Comparison of ENCODE assay signal across 17 mouse cellular contexts in genomic region chr13:99201647-99202574, GRCm38 (mm10). TPM values are rescaled to one million over a fixed set of nuclear protein-coding genes. Genes with fewer than 3 reads are reported as not detected.
DNase-seq lines count a peak whose midpoint lies in the region; ATAC-seq lines count a peak whose summit lies in the region.
"Had no signal": no experiment of that assay in that cellular context is flagged by ENCODE, and none has a peak within 500 bp of the region (broad histone marks: within the 10 kb centered on the region; RNA-seq: fewer than 3 reads in every experiment).

No protein-coding gene starts in this region.

- no peak overlapping the region for H3K4me3 ChIP-seq in heart, embryonic 12.5 days
- H3K4me3 ChIP-seq in kidney, embryonic 16.5 days (ENCODE audit: low read length): no peak overlapping the region
- H3K4me3 ChIP-seq: embryonic facial prominence, embryonic 13.5 days; forebrain, embryonic 10.5 days; liver, embryonic 12.5 days; midbrain, embryonic 13.5 days had no signal

- no peak; the same call in 1 of the 2 replicates for ATAC-seq in heart, embryonic 12.5 days (ENCODE audit: insufficient number of reproducible peaks, low FRiP score)
- peak; percentile 82 for ATAC-seq in kidney, embryonic 16.5 days (ENCODE audit: low FRiP score, low TSS enrichment)
- ATAC-seq: hindbrain, postnatal 0 days; liver, embryonic 12.5 days; midbrain, embryonic 13.5 days had no signal

- peaks cover 3% of the 10 kb centered on the region for H3K4me1 ChIP-seq in heart, embryonic 12.5 days (replicated peaks)
- peaks cover 19% of the 10 kb centered on the region for H3K4me1 ChIP-seq in kidney, embryonic 16.5 days (ENCODE audit: insufficient read depth, low read length)
- H3K4me1 ChIP-seq: liver, embryonic 12.5 days; midbrain, embryonic 13.5 days had no signal

- H3K27ac ChIP-seq in heart, embryonic 12.5 days (ENCODE audit: poor library complexity, severe bottlenecking): peak overlapping the region; percentile 21
- peak overlapping the region; percentile 78 for H3K27ac ChIP-seq in kidney, embryonic 16.5 days (ENCODE audit: low read length)
- H3K27ac ChIP-seq: embryonic facial prominence, embryonic 13.5 days; forebrain, embryonic 10.5 days; hindbrain, postnatal 0 days; liver, embryonic 12.5 days; midbrain, embryonic 13.5 days had no signal

- no peak overlapping the region for H3K4me2 ChIP-seq in heart, embryonic 12.5 days
- peak overlapping the region; percentile 31 for H3K4me2 ChIP-seq in kidney, embryonic 16.5 days (replicated peaks; ENCODE audit: low read depth, low read length)
- H3K4me2 ChIP-seq: embryonic facial prominence, embryonic 13.5 days; liver, embryonic 12.5 days; midbrain, embryonic 13.5 days had no signal

- no peak for DNase-seq in heart, adult 9 months (ENCODE audit: low spot score in 2 of 2)
- DNase-seq in kidney, postnatal 36 days: no peak
- peak; percentile 24 for DNase-seq in ovary, adult 18-20 months (ENCODE audit: low spot score)
- no peak for DNase-seq in ovary, postnatal 10 days (ENCODE audit: low spot score)
- DNase-seq in layer of hippocampus, postnatal 36 days: no peak
- DNase-seq: adrenal gland, adult 8-10 months; cerebellum, adult 2 months; left cerebral cortex, postnatal 4 days; right cerebral cortex, postnatal 4 days had no signal

- no peaks in the 10 kb centered on the region for H3K9me3 ChIP-seq in heart, embryonic 12.5 days (replicated peaks)
- no peaks in the 10 kb centered on the region for H3K9me3 ChIP-seq in kidney, embryonic 16.5 days (ENCODE audit: low read length)
- H3K9me3 ChIP-seq: embryonic facial prominence, embryonic 13.5 days; forebrain, embryonic 10.5 days; G1E; liver, embryonic 12.5 days; midbrain, embryonic 13.5 days had no signal

- H3K27me3 ChIP-seq in heart, embryonic 12.5 days (replicated peaks): no peaks in the 10 kb centered on the region
- H3K27me3 ChIP-seq in kidney, embryonic 16.5 days (ENCODE audit: insufficient read depth, low read length): no peaks in the 10 kb centered on the region
- H3K27me3 ChIP-seq: embryonic facial prominence, embryonic 13.5 days; liver, embryonic 12.5 days; midbrain, embryonic 13.5 days had no signal

- WGBS in heart, embryonic 12.5 days: 61% methylated on average over 16 of the region's 16 CpGs
- WGBS in kidney, embryonic 16.5 days: 24% methylated on average over 16 of the region's 16 CpGs

- no peaks in the 10 kb centered on the region for H3K36me3 ChIP-seq in heart, embryonic 12.5 days
- H3K36me3 ChIP-seq in kidney, embryonic 16.5 days (ENCODE audit: insufficient read depth, low read length): no peaks in the 10 kb centered on the region
- H3K36me3 ChIP-seq: embryonic facial prominence, embryonic 13.5 days; forebrain, embryonic 10.5 days; G1E; liver, embryonic 12.5 days; midbrain, embryonic 13.5 days had no signal

- H3K9ac ChIP-seq in heart, embryonic 12.5 days: no peak overlapping the region
- H3K9ac ChIP-seq in kidney, embryonic 16.5 days (replicated peaks; ENCODE audit: low read length): no peak overlapping the region; the same call in 1 of the 2 replicates
- H3K9ac ChIP-seq: embryonic facial prominence, embryonic 13.5 days; liver, embryonic 12.5 days; midbrain, embryonic 13.5 days had no signal

RNA-seq across cellular contexts. Expression of gene Zfp366, which starts 17.3 kb away (rescaled TPM):
- polyA plus RNA-seq in heart, embryonic 12.5 days (2016; fragmentation: Nextera tagmentation; extraction: Ambion mirVana): 0.12 and 0.36 TPM in 2 replicates
- 0.96 and 1.1 TPM in 2 replicates for polyA plus RNA-seq in kidney, embryonic 16.5 days (2015; fragmentation: Nextera tagmentation; extraction: Ambion mirVana)
- 1 to 10 TPM; 4.1 to 4.7 TPM for total RNA-seq in layer of hippocampus, postnatal 36 days (2021)
- polyA plus RNA-seq: G1E had no signal
